Mouse (Mus musculus): ENCODE measurements around the gene Tbxa2r.

The Tbxa2r gene

DNA sequence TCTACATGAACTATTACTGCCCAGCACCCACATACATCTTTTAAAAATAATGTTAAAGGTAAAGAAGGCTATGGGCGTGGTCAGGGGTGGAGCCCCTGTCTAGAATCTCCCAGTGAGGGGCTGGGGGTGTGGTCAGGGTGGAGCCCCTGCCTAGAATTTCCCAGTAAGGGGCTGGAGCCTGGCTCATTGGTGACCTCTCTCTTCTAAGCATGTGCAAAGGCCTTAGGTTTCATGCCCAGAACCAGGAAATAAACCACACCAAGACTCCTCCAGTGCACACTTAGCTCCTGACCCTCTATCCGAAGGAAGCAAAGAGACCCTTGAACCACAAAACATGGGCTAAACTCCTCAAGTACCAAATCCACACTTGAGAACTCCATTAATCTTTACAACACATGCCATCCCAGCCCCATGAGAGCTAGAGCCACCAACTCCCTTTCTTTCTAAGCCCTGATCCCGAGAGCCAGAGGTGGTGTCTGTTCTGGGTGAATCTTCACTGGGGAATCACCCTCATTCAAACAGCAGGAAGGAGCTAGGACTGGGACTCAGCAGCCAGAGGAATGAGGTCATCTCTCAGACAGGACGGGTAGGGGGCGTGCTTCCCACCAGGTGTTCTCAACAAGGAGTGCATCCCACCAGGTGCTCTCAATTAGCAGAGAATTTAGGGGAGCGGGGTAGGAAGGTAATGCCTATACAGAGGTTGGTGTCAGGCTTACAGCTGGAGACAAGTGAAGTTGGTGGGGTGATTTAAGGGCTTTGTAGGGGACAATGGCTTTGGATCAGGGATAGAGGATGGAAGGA lies 48.2 kb downstream of the Tbxa2r start:
- no peak for DNase-seq

GRCm38 (mm10) chr10:81377362-81377664 lies 48.8 kb downstream of the Tbxa2r start:
- no peak for DNase-seq

DNA sequence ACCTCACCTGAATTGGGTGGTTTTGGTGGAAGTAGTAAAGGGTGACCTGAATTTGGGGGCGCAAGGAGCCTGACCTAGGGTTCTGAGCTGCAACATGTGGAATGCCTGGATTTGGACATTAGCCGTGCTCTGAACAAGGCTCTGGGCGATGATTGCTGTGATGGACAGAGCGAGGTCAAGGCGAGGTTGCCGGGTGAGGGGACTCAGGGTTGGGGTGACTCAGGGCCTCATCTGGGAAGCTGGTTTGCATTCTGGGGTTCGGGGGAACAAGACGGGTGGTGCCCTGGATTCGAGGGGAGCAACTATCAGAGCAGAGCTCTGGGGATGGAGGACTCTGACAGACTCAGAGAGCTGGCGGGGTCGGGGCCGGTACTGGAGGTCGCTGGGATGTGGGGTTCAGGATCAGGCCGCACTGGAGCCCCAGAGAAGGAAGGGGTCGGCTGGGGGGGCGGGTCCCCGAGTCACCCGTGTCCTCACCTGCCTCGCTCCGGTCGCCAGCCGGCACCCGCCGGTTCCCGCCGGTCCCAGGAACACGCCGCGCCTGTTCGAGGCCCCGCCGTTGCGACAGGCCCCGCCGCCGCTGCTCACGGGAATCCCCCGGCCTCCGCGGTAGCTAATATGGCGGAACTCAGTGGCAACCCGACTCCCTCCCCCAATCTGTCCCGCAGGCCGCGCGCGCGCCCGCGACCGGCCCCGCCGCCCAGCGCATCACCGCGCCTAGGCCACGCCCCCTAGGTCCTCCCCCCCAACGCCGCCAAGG lies 49.4 kb downstream of the Tbxa2r start, which contains the start of gene Fzr1:
Gene Fzr1, minus strand, starts transcription at position 724 of the 760 bp plus-strand sequence.
- DNase-seq = no peak

DNA sequence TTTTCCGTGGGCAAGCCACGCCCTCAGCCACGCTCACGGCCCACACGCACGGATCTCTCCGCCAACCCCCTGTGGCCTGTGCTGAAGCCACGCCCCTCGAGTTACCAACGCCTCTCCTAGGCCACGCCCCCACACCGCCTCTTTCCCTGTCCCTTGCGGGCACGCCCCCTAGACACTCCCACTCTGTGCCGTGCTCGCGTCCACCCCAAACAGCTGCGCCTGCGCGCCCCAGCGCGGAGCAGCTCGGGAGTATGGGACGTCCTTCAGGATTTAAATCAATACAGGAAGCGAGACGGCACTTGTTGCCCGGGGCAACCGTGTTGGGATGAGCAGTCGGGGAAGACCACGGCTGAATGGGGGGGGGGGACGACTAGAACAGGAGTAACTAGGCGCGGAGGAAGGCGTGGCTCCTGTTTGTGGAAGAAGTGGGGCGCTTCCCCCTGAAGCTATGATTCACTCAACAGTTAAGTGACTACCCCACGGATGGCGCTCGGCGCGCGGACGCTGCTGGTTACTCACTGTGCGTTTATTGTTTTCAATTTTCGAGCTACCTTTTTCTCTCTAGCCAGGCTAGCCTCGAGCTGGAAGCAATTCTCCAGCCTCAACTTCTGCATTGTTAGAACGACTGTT lies 50.1 kb downstream of the Tbxa2r start:
- peak; percentile 100 for DNase-seq

DNA sequence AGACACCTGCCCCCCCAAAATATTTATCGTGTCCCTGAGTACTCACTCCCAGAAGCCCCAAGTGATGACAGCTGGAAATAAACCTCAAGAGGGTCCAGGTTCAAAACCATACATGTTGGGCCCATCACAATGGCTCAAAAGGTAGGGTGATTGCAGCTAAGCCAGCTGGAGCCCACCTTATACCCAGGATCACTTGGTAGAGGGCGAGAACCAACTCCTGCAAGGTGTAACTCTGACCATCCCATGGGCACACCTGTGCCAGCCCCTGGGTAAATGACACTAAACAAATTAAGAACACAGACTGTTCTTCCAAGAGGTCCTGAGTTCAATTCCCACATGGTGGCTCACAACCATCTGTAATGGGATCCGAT lies 50.6 kb downstream of the Tbxa2r start:
- no peak for DNase-seq

GRCm38 (mm10) chr10:81379809-81380378 lies 51.4 kb downstream of the Tbxa2r start:
- DNase-seq = no peak

DNA sequence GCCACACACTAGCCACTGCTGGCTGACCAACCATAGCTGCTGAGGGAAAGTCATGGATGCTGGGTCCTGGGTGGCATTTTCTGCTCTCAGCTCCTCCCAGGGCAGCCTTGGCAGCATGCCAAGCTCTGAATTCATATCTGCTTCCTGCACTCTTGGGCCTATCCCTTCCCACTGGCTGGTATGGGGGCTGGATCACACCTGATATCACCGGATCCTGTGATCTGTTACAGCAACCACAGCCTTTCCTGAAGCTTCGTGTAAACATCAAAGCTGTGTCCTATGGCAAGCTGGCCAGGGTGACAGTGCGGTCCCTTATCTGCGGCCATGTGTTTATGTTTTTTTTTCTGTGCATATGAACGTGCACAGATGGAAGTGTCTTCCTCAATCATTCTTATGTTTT lies 53.5 kb downstream of the Tbxa2r start:
- DNase-seq = no peak

GRCm38 (mm10) chr10:81383802-81384604 lies 55.5 kb downstream of the Tbxa2r start, which contains the start of the genes Dohh and Gm48551:
Dohh (plus strand) TSS chr10:81384428.
Gm48551 (plus strand) TSS chr10:81384466.
- peak; percentile 87 to 93 for DNase-seq

GRCm38 (mm10) chr10:81384605-81384982 lies 56.1 kb downstream of the Tbxa2r start:
- DNase-seq = no peak

All from thymus, adult 18-20 months (tissue).